Mouse (Mus musculus): ENCODE measurements around the gene Ift74. TPM values are rescaled to one million over a fixed set of nuclear protein-coding genes. Genes with fewer than 3 reads are reported as not detected.
"Not testable (repeated sequence)": the region's sequence is repeated elsewhere in the genome, so short reads cannot be mapped to it uniquely, and the experiment has no call there.

The Ift74 gene
- polyA plus RNA-seq, 1 experiment, result 11.0 TPM

GRCm38 (mm10) chr4:94683305-94683704 is 69.0 kb downstream of the Ift74 start:
- H3K4me3 ChIP-seq (ENCODE audit: insufficient read depth, low read length), result no peak overlapping the region
- TF ChIP-seq CTCF (IDR thresholded peaks at IDR 0.05; ENCODE audit: low read depth, low read length) (no peak), POLR2A (IDR thresholded peaks at IDR 0.05; ENCODE audit: borderline replicate concordance, low read depth, low read length) (no peak)
- no peak overlapping the region for H3K27ac ChIP-seq (ENCODE audit: insufficient read depth, low read depth, low read length)
- H3K4me1 ChIP-seq (ENCODE audit: control insufficient read depth, insufficient read depth, low read length), result peaks cover 2% of the 10 kb centered on the region

- not testable (repeated sequence) for H3K4me1 ChIP-seq (ENCODE audit: control insufficient read depth, insufficient read depth, low read length); H3K4me3 ChIP-seq (ENCODE audit: insufficient read depth, low read length); H3K27ac ChIP-seq (ENCODE audit: insufficient read depth, low read depth, low read length)
These were observed 75.5 kb downstream of the Ift74 start for GRCm38 (mm10) chr4:94689804-94690203.

- Histone ChIP-seq H3K4me1 (ENCODE audit: control insufficient read depth, insufficient read depth, low read length) (no peaks in the 10 kb centered on the region), H3K4me3 (ENCODE audit: insufficient read depth, low read length) (no peak overlapping the region), H3K27ac (ENCODE audit: insufficient read depth, low read depth, low read length) (no peak overlapping the region)
- TF ChIP-seq CTCF (IDR thresholded peaks at IDR 0.05; ENCODE audit: low read depth, low read length) (no peak), POLR2A (IDR thresholded peaks at IDR 0.05; ENCODE audit: borderline replicate concordance, low read depth, low read length) (no peak)
These were observed 76.8 kb downstream of the Ift74 start for GRCm38 (mm10) chr4:94691078-94691477.

DNA sequence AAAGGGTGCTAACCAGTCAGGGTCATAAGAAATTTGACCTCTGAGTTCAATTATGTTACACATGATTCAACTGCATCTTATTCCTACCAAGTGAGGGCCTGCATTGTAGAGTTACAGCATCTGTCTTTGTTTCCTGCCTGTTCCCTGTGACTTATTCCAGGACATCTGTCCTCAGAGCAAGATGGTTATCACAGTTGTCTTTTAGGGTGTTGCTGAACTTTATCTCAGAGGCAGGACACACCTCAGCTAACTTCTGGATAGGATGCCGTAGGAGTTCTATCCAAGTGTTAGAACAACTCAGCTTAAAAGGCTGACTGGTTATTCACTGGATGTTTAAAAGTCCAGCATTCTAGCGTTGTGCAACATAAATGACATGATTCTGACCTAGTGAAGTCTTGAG is 77.9 kb downstream of the Ift74 start:
- Histone ChIP-seq H3K27ac (ENCODE audit: insufficient read depth, low read depth, low read length) (no peak overlapping the region), H3K4me3 (ENCODE audit: insufficient read depth, low read length) (no peak overlapping the region), H3K4me1 (ENCODE audit: control insufficient read depth, insufficient read depth, low read length) (no peaks in the 10 kb centered on the region)
- TF ChIP-seq POLR2A (IDR thresholded peaks at IDR 0.05; ENCODE audit: borderline replicate concordance, low read depth, low read length) (no peak), CTCF (IDR thresholded peaks at IDR 0.05; ENCODE audit: low read depth, low read length) (no peak)

DNA sequence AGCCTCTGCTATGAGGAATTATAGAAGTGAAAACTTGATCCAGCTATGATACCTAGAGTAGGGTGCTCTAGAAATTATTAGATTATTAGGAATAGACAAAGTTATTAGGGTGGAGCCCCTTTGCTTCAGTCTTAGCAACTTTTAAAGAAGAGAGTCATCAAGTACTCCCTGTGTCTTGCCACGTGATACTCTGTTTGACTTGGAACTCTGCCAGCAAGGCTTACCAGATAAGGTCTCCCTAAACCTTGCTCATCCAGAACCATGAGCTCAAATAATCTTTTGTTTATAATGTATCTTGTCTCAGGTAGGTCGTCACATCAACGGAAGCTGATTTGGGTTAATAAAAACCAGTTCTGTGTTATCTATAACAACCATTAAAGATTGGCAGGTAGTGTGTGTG is 82.1 kb downstream of the Ift74 start:
- H3K4me1 ChIP-seq (ENCODE audit: control insufficient read depth, insufficient read depth, low read length), result no peaks in the 10 kb centered on the region
- TF ChIP-seq POLR2A (IDR thresholded peaks at IDR 0.05; ENCODE audit: borderline replicate concordance, low read depth, low read length), result no peak
- no peak for TF ChIP-seq CTCF (IDR thresholded peaks at IDR 0.05; ENCODE audit: low read depth, low read length)
- H3K27ac ChIP-seq (ENCODE audit: insufficient read depth, low read depth, low read length), result no peak overlapping the region
- H3K4me3 ChIP-seq (ENCODE audit: insufficient read depth, low read length), result no peak overlapping the region

- Histone ChIP-seq H3K4me1 (ENCODE audit: control insufficient read depth, insufficient read depth, low read length) (no peaks in the 10 kb centered on the region), H3K4me3 (ENCODE audit: insufficient read depth, low read length) (no peak overlapping the region), H3K27ac (ENCODE audit: insufficient read depth, low read depth, low read length) (no peak overlapping the region)
- no peak for TF ChIP-seq CTCF (IDR thresholded peaks at IDR 0.05; ENCODE audit: low read depth, low read length)
These were observed 96.7 kb downstream of the Ift74 start for GRCm38 (mm10) chr4:94711002-94711401.

DNA sequence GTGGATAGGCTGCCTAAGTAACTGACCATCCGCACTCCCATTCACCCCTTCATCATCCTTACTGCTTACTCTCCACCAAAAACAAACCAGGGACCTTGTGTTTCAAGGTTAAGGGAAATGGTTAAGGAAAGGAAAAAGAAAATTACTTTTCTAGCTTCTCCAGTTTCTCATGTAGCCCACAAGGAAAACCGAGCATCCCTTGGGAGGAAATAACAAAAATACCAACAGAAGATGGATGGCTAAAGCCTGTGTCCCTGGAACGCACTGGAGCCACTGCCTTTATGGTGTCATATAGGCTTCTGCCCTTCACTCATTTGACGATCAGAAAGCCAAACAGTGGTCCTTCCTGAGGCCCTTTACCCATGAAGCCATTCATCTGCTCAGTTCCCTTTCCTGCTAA is 97.1 kb downstream of the Ift74 start:
- Histone ChIP-seq H3K4me1 (ENCODE audit: control insufficient read depth, insufficient read depth, low read length) (no peaks in the 10 kb centered on the region), H3K4me3 (ENCODE audit: insufficient read depth, low read length) (no peak overlapping the region), H3K27ac (ENCODE audit: insufficient read depth, low read depth, low read length) (no peak overlapping the region)
- TF ChIP-seq CTCF (IDR thresholded peaks at IDR 0.05; ENCODE audit: low read depth, low read length) (no peak), POLR2A (IDR thresholded peaks at IDR 0.05; ENCODE audit: borderline replicate concordance, low read depth, low read length) (no peak)

- Histone ChIP-seq H3K4me3 (ENCODE audit: insufficient read depth, low read length) (no peak overlapping the region), H3K27ac (ENCODE audit: insufficient read depth, low read depth, low read length) (no peak overlapping the region), H3K4me1 (ENCODE audit: control insufficient read depth, insufficient read depth, low read length) (no peaks in the 10 kb centered on the region)
- no peak for TF ChIP-seq CTCF (IDR thresholded peaks at IDR 0.05; ENCODE audit: low read depth, low read length)
These were observed 99.5 kb downstream of the Ift74 start for GRCm38 (mm10) chr4:94713741-94714140.

DNA sequence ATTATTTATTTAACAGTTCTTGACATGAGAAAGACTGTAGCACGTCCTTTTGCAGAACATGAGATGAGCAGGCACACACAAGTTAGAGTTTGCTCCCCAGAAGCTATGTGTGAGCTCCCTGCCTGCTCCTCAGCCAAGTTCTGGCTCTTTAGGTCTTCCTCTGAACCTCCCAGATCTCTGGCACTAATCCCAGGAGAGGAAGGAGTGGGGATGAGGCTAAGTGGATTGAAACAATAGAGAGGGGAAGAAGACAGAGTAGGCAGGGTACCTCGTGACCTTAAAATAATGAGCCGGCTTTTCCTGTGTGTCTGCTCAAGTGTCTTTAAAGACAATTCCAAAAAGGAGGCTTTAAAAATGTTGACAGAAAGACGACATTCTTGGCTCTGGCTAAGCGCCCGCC is 100.9 kb downstream of the Ift74 start:
- no peaks in the 10 kb centered on the region for H3K4me1 ChIP-seq (ENCODE audit: control insufficient read depth, insufficient read depth, low read length)
- TF ChIP-seq CTCF (IDR thresholded peaks at IDR 0.05; ENCODE audit: low read depth, low read length), result no peak
- no peak for TF ChIP-seq POLR2A (IDR thresholded peaks at IDR 0.05; ENCODE audit: borderline replicate concordance, low read depth, low read length)
- H3K4me3 ChIP-seq (ENCODE audit: insufficient read depth, low read length), result no peak overlapping the region
- no peak overlapping the region for H3K27ac ChIP-seq (ENCODE audit: insufficient read depth, low read depth, low read length)

GRCm38 (mm10) chr4:94725799-94726198 is 111.5 kb downstream of the Ift74 start:
- TF ChIP-seq CTCF (IDR thresholded peaks at IDR 0.05; ENCODE audit: low read depth, low read length), result no peak
- TF ChIP-seq POLR2A (IDR thresholded peaks at IDR 0.05; ENCODE audit: borderline replicate concordance, low read depth, low read length), result no peak
- H3K4me3 ChIP-seq (ENCODE audit: insufficient read depth, low read length), result no peak overlapping the region
- no peak overlapping the region for H3K27ac ChIP-seq (ENCODE audit: insufficient read depth, low read depth, low read length)
- H3K4me1 ChIP-seq (ENCODE audit: control insufficient read depth, insufficient read depth, low read length), result no peaks in the 10 kb centered on the region

GRCm38 (mm10) chr4:94732721-94733120 is 118.4 kb downstream of the Ift74 start:
- H3K4me1 ChIP-seq (ENCODE audit: control insufficient read depth, insufficient read depth, low read length), result no peaks in the 10 kb centered on the region
- no peak overlapping the region for H3K27ac ChIP-seq (ENCODE audit: insufficient read depth, low read depth, low read length)
- TF ChIP-seq CTCF (IDR thresholded peaks at IDR 0.05; ENCODE audit: low read depth, low read length), result no peak
- no peak for TF ChIP-seq POLR2A (IDR thresholded peaks at IDR 0.05; ENCODE audit: borderline replicate concordance, low read depth, low read length)
- no peak overlapping the region for H3K4me3 ChIP-seq (ENCODE audit: insufficient read depth, low read length)
